Mouse (Mus musculus): Measurements from ENCODE around the gene Cemip. TPM values are rescaled to one million over a fixed set of nuclear protein-coding genes. Genes with fewer than 3 reads are reported as not detected.

The Cemip gene
- polyA plus RNA-seq, 1 experiment from 2014 or later, result 0.08 TPM

- Histone ChIP-seq H3K4me2 (replicated peaks) (no peak overlapping the region), H3K27ac (no peak overlapping the region), H3K27me3 (replicated peaks) (no peaks in the 10 kb centered on the region), H3K36me3 (peaks cover 9% of the 10 kb centered on the region), H3K4me1 (peaks cover 56% of the 10 kb centered on the region), H3K9me3 (no peaks in the 10 kb centered on the region), H3K4me3 (no peak overlapping the region), H3K9ac (no peak overlapping the region)
- ATAC-seq (ENCODE audit: low FRiP score, low read depth), result no peak
- 72% methylated on average over 2 of the region's 2 CpGs for WGBS
These were observed 29.1 kb upstream of the Cemip start for GRCm38 (mm10) chr7:84115385-84115784.

GRCm38 (mm10) chr7:84114775-84115174 lies 28.5 kb upstream of the Cemip start:
- Histone ChIP-seq H3K9me3 (no peaks in the 10 kb centered on the region), H3K36me3 (peaks cover 14% of the 10 kb centered on the region), H3K4me1 (peaks cover 50% of the 10 kb centered on the region), H3K27ac (no peak overlapping the region), H3K27me3 (replicated peaks) (no peaks in the 10 kb centered on the region), H3K4me3 (no peak overlapping the region), H3K4me2 (replicated peaks) (no peak overlapping the region), H3K9ac (no peak overlapping the region)
- ATAC-seq (ENCODE audit: low FRiP score, low read depth), result no peak
- WGBS, result 74% methylated on average over 3 of the region's 3 CpGs

- Histone ChIP-seq H3K9me3 (no peaks in the 10 kb centered on the region), H3K4me3 (no peak overlapping the region), H3K9ac (no peak overlapping the region), H3K27me3 (replicated peaks) (no peaks in the 10 kb centered on the region), H3K4me1 (peaks cover 36% of the 10 kb centered on the region), H3K4me2 (replicated peaks) (no peak overlapping the region), H3K27ac (no peak overlapping the region), H3K36me3 (peaks cover 23% of the 10 kb centered on the region)
- 55% methylated on average over 8 of the region's 8 CpGs for WGBS
- ATAC-seq (ENCODE audit: low FRiP score, low read depth), result peak; percentile 67
These were observed 26.7 kb upstream of the Cemip start for GRCm38 (mm10) chr7:84113035-84113390.

- Histone ChIP-seq H3K9me3 (no peaks in the 10 kb centered on the region), H3K27me3 (replicated peaks) (no peaks in the 10 kb centered on the region), H3K4me2 (replicated peaks) (no peak overlapping the region), H3K4me3 (no peak overlapping the region), H3K27ac (0 out of 2 replicates have a peak overlapping the region, but pooled peaks have one; percentile 26), H3K4me1 (peaks cover 36% of the 10 kb centered on the region), H3K36me3 (peaks cover 23% of the 10 kb centered on the region), H3K9ac (no peak overlapping the region)
- ATAC-seq (ENCODE audit: low FRiP score, low read depth), result peak; percentile 37; the same call in 1 of the 2 replicates
- WGBS, result 60% methylated on average over 6 of the region's 6 CpGs
These were observed 26.2 kb upstream of the Cemip start for GRCm38 (mm10) chr7:84112351-84113034.

- no peak overlapping the region for H3K4me2 ChIP-seq (replicated peaks)
- peaks cover 29% of the 10 kb centered on the region for H3K4me1 ChIP-seq
- peaks cover 23% of the 10 kb centered on the region for H3K36me3 ChIP-seq
- H3K4me3 ChIP-seq, result no peak overlapping the region
- no peaks in the 10 kb centered on the region for H3K9me3 ChIP-seq
- ATAC-seq (ENCODE audit: low FRiP score, low read depth), result no peak
- WGBS, result 66% methylated on average over 10 of the region's 10 CpGs
- H3K27me3 ChIP-seq (replicated peaks), result no peaks in the 10 kb centered on the region
- no peak overlapping the region for H3K27ac ChIP-seq
- H3K9ac ChIP-seq, result no peak overlapping the region
These were observed 25.5 kb upstream of the Cemip start for GRCm38 (mm10) chr7:84111716-84112350.

- H3K27ac ChIP-seq, result no peak overlapping the region
- 95% methylated on average over 1 of the region's 1 CpGs for WGBS
- H3K4me1 ChIP-seq, result peaks cover 3% of the 10 kb centered on the region
- no peaks in the 10 kb centered on the region for H3K9me3 ChIP-seq
- no peak overlapping the region for H3K4me3 ChIP-seq
- H3K9ac ChIP-seq, result no peak overlapping the region
- no peak overlapping the region for H3K4me2 ChIP-seq (replicated peaks)
- ATAC-seq (ENCODE audit: low FRiP score, low read depth), result no peak
- no peaks in the 10 kb centered on the region for H3K27me3 ChIP-seq (replicated peaks)
- peaks cover 20% of the 10 kb centered on the region for H3K36me3 ChIP-seq
These were observed 20.6 kb upstream of the Cemip start for GRCm38 (mm10) chr7:84106942-84107341.

- 98% methylated on average over 1 of the region's 1 CpGs for WGBS
- Histone ChIP-seq H3K4me1 (no peaks in the 10 kb centered on the region), H3K4me3 (no peak overlapping the region), H3K36me3 (no peaks in the 10 kb centered on the region), H3K9me3 (no peaks in the 10 kb centered on the region), H3K9ac (no peak overlapping the region), H3K27ac (no peak overlapping the region), H3K4me2 (replicated peaks) (no peak overlapping the region), H3K27me3 (replicated peaks) (no peaks in the 10 kb centered on the region)
- no peak for ATAC-seq (ENCODE audit: low FRiP score, low read depth)
These were observed 16.3 kb upstream of the Cemip start for GRCm38 (mm10) chr7:84102589-84102988.

- WGBS, result 87% methylated on average over 3 of the region's 3 CpGs
- H3K9ac ChIP-seq, result no peak overlapping the region
- no peaks in the 10 kb centered on the region for H3K36me3 ChIP-seq
- H3K27me3 ChIP-seq (replicated peaks), result no peaks in the 10 kb centered on the region
- H3K4me3 ChIP-seq, result no peak overlapping the region
- no peak overlapping the region for H3K27ac ChIP-seq
- no peaks in the 10 kb centered on the region for H3K4me1 ChIP-seq
- H3K9me3 ChIP-seq, result no peaks in the 10 kb centered on the region
- H3K4me2 ChIP-seq (replicated peaks), result no peak overlapping the region
- ATAC-seq (ENCODE audit: low FRiP score, low read depth), result no peak
These were observed 14.4 kb upstream of the Cemip start for GRCm38 (mm10) chr7:84100672-84101071.

- ATAC-seq (ENCODE audit: low FRiP score, low read depth), result no peak
- no peak overlapping the region for H3K4me2 ChIP-seq (replicated peaks)
These were observed 11.8 kb upstream of the Cemip start for GRCm38 (mm10) chr7:84098098-84098497.

GRCm38 (mm10) chr7:84096501-84096900 lies 10.2 kb upstream of the Cemip start:
- Histone ChIP-seq H3K27ac (no peak overlapping the region), H3K27me3 (replicated peaks) (no peaks in the 10 kb centered on the region), H3K4me2 (replicated peaks) (no peak overlapping the region), H3K9me3 (no peaks in the 10 kb centered on the region), H3K9ac (no peak overlapping the region), H3K36me3 (no peaks in the 10 kb centered on the region), H3K4me3 (no peak overlapping the region), H3K4me1 (no peaks in the 10 kb centered on the region)
- 78% methylated on average over 6 of the region's 6 CpGs for WGBS
- no peak for ATAC-seq (ENCODE audit: low FRiP score, low read depth)

More at GRCm38 (mm10) chr7:84098098-84098497, 11.8 kb upstream of the Cemip start:
- no peaks in the 10 kb centered on the region for H3K9me3 ChIP-seq
- H3K4me3 ChIP-seq, result no peak overlapping the region
- H3K36me3 ChIP-seq, result no peaks in the 10 kb centered on the region
- no peaks in the 10 kb centered on the region for H3K27me3 ChIP-seq (replicated peaks)
- H3K27ac ChIP-seq, result no peak overlapping the region
- H3K4me1 ChIP-seq, result no peaks in the 10 kb centered on the region
- H3K9ac ChIP-seq, result no peak overlapping the region
- WGBS, result 100% methylated on average over 1 of the region's 1 CpGs

- no peak overlapping the region for H3K4me3 ChIP-seq
- no peaks in the 10 kb centered on the region for H3K9me3 ChIP-seq
- peaks cover 16% of the 10 kb centered on the region for H3K27me3 ChIP-seq (replicated peaks)
- no peak overlapping the region for H3K27ac ChIP-seq
- no peak overlapping the region for H3K4me2 ChIP-seq (replicated peaks)
- ATAC-seq (ENCODE audit: low FRiP score, low read depth), result no peak
- 85% methylated on average over 4 of the region's 4 CpGs for WGBS
- H3K4me1 ChIP-seq, result peaks cover 5% of the 10 kb centered on the region; the same call in 1 of the 2 replicates
- H3K36me3 ChIP-seq, result no peaks in the 10 kb centered on the region
- no peak overlapping the region for H3K9ac ChIP-seq
These were observed 4.5 kb upstream of the Cemip start for GRCm38 (mm10) chr7:84090793-84091192.

GRCm38 (mm10) chr7:84089777-84090176 lies 3.5 kb upstream of the Cemip start:
- Histone ChIP-seq H3K4me1 (peaks cover 14% of the 10 kb centered on the region), H3K9me3 (no peaks in the 10 kb centered on the region), H3K9ac (no peak overlapping the region), H3K27ac (no peak overlapping the region), H3K4me3 (no peak overlapping the region), H3K27me3 (replicated peaks) (peaks cover 26% of the 10 kb centered on the region), H3K36me3 (no peaks in the 10 kb centered on the region), H3K4me2 (replicated peaks) (no peak overlapping the region)
- ATAC-seq (ENCODE audit: low FRiP score, low read depth), result no peak
- WGBS, result 3% methylated on average over 1 of the region's 1 CpGs

GRCm38 (mm10) chr7:84088971-84089370 lies 2.7 kb upstream of the Cemip start:
- no peak for ATAC-seq (ENCODE audit: low FRiP score, low read depth)
- 10% methylated on average over 4 of the region's 4 CpGs for WGBS
- no peak overlapping the region for H3K4me2 ChIP-seq (replicated peaks)
- peaks cover 32% of the 10 kb centered on the region for H3K27me3 ChIP-seq (replicated peaks)
- H3K9ac ChIP-seq, result no peak overlapping the region
- no peak overlapping the region for H3K27ac ChIP-seq
- H3K9me3 ChIP-seq, result no peaks in the 10 kb centered on the region
- H3K4me3 ChIP-seq, result no peak overlapping the region
- peaks cover 14% of the 10 kb centered on the region for H3K4me1 ChIP-seq
- no peaks in the 10 kb centered on the region for H3K36me3 ChIP-seq

Data from neural tube, embryonic 12.5 days (tissue).